ENCODE assay signal across 22 mouse cellular contexts in the genomic region with DNA sequence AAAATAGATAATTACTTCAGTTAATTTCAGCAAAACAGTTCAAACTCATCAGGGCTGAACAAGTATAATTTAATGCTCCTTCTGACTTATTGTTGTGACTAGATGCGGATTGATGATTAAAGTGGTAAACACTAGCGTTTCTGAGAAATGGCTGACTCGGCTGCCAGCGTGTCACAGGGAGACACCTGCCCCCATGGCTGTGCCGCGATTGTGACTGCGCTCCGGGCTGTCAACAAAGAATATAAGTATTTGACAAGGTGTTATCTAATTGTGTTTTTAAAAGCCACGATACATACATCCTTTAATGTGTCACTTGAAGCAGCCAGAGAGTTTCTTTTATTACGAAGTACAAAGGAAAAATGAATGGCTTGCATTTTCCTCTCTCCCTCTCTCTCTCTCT.
A peak's percentile ranks its signal among the peaks of the same experiment; 100 is the strongest.
DNase-seq lines count a peak whose midpoint lies in the region; ATAC-seq lines count a peak whose summit lies in the region.
"Had no signal": no experiment of that assay in that cellular context is flagged by ENCODE, and none has a peak within 500 bp of the region (broad histone marks: within the 10 kb centered on the region; RNA-seq: fewer than 3 reads in every experiment).

No protein-coding gene starts in this region.

- no peaks in the 10 kb centered on the region for H3K27me3 ChIP-seq in forebrain, embryonic 13.5 days
- no peaks in the 10 kb centered on the region for H3K27me3 ChIP-seq in forebrain, embryonic 12.5 days
- no peaks in the 10 kb centered on the region for H3K27me3 ChIP-seq in hindbrain, embryonic 16.5 days (replicated peaks; ENCODE audit: control insufficient read depth, insufficient read depth, low read length)
- H3K27me3 ChIP-seq in hindbrain, embryonic 13.5 days, result no peaks in the 10 kb centered on the region
- H3K27me3 ChIP-seq: embryonic facial prominence, embryonic 13.5 days; heart, embryonic 13.5 days; hindbrain, embryonic 15.5 days; Patski had no signal

- H3K4me3 ChIP-seq in forebrain, embryonic 13.5 days, result no peak overlapping the region
- no peak overlapping the region for H3K4me3 ChIP-seq in forebrain, embryonic 12.5 days (replicated peaks)
- H3K4me3 ChIP-seq in hindbrain, embryonic 16.5 days (ENCODE audit: low read length), result no peak overlapping the region
- no peak overlapping the region for H3K4me3 ChIP-seq in hindbrain, embryonic 13.5 days
- H3K4me3 ChIP-seq: embryonic facial prominence, embryonic 13.5 days; heart, adult 2 months; heart, embryonic 13.5 days; hindbrain, embryonic 15.5 days had no signal

- peak overlapping the region; percentile 25; the same call in 1 of the 2 replicates for H3K27ac ChIP-seq in forebrain, embryonic 13.5 days
- no peak overlapping the region for H3K27ac ChIP-seq in forebrain, embryonic 12.5 days
- H3K27ac ChIP-seq in hindbrain, embryonic 16.5 days (ENCODE audit: low read depth, low read length), result no peak overlapping the region
- H3K27ac ChIP-seq in hindbrain, embryonic 13.5 days, result no peak overlapping the region; the same call in 1 of the 2 replicates
- H3K27ac ChIP-seq: embryonic facial prominence, embryonic 13.5 days; heart, adult 2 months; heart, embryonic 13.5 days; hindbrain, embryonic 15.5 days had no signal

- peak; percentile 39 for DNase-seq in thymus, postnatal 4 days
- no peak for DNase-seq in thymus, postnatal 25 days
- no peak for DNase-seq in liver
- no peak for DNase-seq in Muller cell, postnatal 12 days (ENCODE audit: inconsistent ontology term)
- DNase-seq: adrenal gland, postnatal 14 days; cerebellum, adult 18-20 months; cerebellum, adult 9-11 months; cerebellum, postnatal 36 days; gastrocnemius, postnatal 10 days; heart, adult 2 months; heart, postnatal 4 days had no signal

- H3K4me2 ChIP-seq in forebrain, embryonic 13.5 days, result peak overlapping the region; percentile 27; the same call in 1 of the 2 replicates
- H3K4me2 ChIP-seq in forebrain, embryonic 12.5 days, result no peak overlapping the region
- no peak overlapping the region; the same call in 1 of the 2 replicates for H3K4me2 ChIP-seq in hindbrain, embryonic 16.5 days (ENCODE audit: low read length)
- no peak overlapping the region for H3K4me2 ChIP-seq in hindbrain, embryonic 13.5 days
- H3K4me2 ChIP-seq: embryonic facial prominence, embryonic 13.5 days; heart, embryonic 13.5 days; hindbrain, embryonic 15.5 days had no signal

- ATAC-seq in forebrain, embryonic 13.5 days, result no peak
- ATAC-seq in forebrain, embryonic 12.5 days (ENCODE audit: low FRiP score), result no peak
- ATAC-seq in hindbrain, embryonic 16.5 days, result no peak
- ATAC-seq in hindbrain, embryonic 13.5 days (ENCODE audit: low FRiP score), result no peak
- ATAC-seq: activated CD4-positive, CD25-positive, alpha-beta regulatory T cell, adult 4 months; inflammation-experienced regulatory T-cells, adult 6 months; intestine, postnatal 0 days; Patski had no signal

- WGBS in forebrain, embryonic 13.5 days, result 55% methylated on average over 10 of the region's 10 CpGs
- 53% methylated on average over 10 of the region's 10 CpGs for WGBS in forebrain, embryonic 12.5 days
- 58% methylated on average over 10 of the region's 10 CpGs for WGBS in hindbrain, embryonic 16.5 days
- 58% methylated on average over 10 of the region's 10 CpGs for WGBS in hindbrain, embryonic 13.5 days

- no peaks in the 10 kb centered on the region for H3K36me3 ChIP-seq in forebrain, embryonic 13.5 days (ENCODE audit: poor library complexity, severe bottlenecking)
- H3K36me3 ChIP-seq in forebrain, embryonic 12.5 days (replicated peaks), result no peaks in the 10 kb centered on the region
- H3K36me3 ChIP-seq in hindbrain, embryonic 16.5 days (ENCODE audit: control insufficient read depth, insufficient read depth, low read length), result no peaks in the 10 kb centered on the region
- no peaks in the 10 kb centered on the region for H3K36me3 ChIP-seq in hindbrain, embryonic 13.5 days
- H3K36me3 ChIP-seq: embryonic facial prominence, embryonic 13.5 days; heart, embryonic 13.5 days; hindbrain, embryonic 15.5 days had no signal

- peaks cover 10% of the 10 kb centered on the region for H3K4me1 ChIP-seq in forebrain, embryonic 13.5 days
- H3K4me1 ChIP-seq in forebrain, embryonic 12.5 days, result peaks cover 9% of the 10 kb centered on the region
- no peaks in the 10 kb centered on the region for H3K4me1 ChIP-seq in hindbrain, embryonic 16.5 days (ENCODE audit: control insufficient read depth, insufficient read depth, low read depth, low read length)
- peaks cover 21% of the 10 kb centered on the region for H3K4me1 ChIP-seq in hindbrain, embryonic 13.5 days (replicated peaks)
- H3K4me1 ChIP-seq: heart, embryonic 13.5 days had no signal

- H3K9me3 ChIP-seq in forebrain, embryonic 13.5 days (replicated peaks), result no peaks in the 10 kb centered on the region
- no peaks in the 10 kb centered on the region for H3K9me3 ChIP-seq in forebrain, embryonic 12.5 days
- no peaks in the 10 kb centered on the region for H3K9me3 ChIP-seq in hindbrain, embryonic 16.5 days (ENCODE audit: control insufficient read depth, low read length)
- H3K9me3 ChIP-seq in hindbrain, embryonic 13.5 days, result no peaks in the 10 kb centered on the region
- H3K9me3 ChIP-seq: embryonic facial prominence, embryonic 13.5 days; heart, embryonic 13.5 days; hindbrain, embryonic 15.5 days had no signal

- no peak overlapping the region for H3K9ac ChIP-seq in forebrain, embryonic 13.5 days
- H3K9ac ChIP-seq in forebrain, embryonic 12.5 days, result no peak overlapping the region
- 0 out of 2 replicates have a peak overlapping the region, but pooled peaks have one; percentile 14 for H3K9ac ChIP-seq in hindbrain, embryonic 16.5 days (ENCODE audit: low read depth, low read length)
- H3K9ac ChIP-seq in hindbrain, embryonic 13.5 days, result no peak overlapping the region
- H3K9ac ChIP-seq: embryonic facial prominence, embryonic 13.5 days; heart, embryonic 13.5 days; hindbrain, embryonic 15.5 days had no signal
